Mouse (Mus musculus) heart, postnatal 0 days (tissue): ENCODE results near the gene 1810010D01Rik.

Experiments used
- CTCF ChIP-seq: IDR thresholded peaks from 2 replicates; pipeline ENCODE4 v1.5.1; 2016; ENCODE audit warnings: antibody characterized with exemption, control low read depth, low read depth
- EP300 ChIP-seq: IDR thresholded peaks from 2 replicates; pipeline ENCODE4 v1.6.1; 2016; ENCODE audit warnings: antibody characterized with exemption, low read depth

DNA sequence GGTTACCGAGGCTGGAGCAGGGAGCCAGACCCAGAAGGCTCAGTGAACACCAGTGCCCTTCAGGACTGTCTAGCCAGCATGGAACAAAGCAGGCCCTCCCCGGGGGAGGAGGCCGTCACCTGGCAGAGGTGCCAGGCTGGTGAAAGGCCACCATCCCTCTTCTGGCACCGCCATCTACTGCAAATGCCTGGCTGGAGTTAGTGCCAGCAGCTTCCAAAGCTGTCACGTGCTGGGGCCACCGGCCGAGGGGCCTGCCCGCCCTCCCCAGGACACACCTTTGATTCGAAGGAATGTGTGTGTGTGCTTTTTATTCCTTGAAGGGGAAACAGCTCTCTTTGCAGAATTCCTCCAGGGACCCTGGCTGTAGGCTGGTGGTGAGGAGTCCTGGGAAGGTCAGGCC, 23.7 kb upstream of the 1810010D01Rik start:
- TF ChIP-seq CTCF: no peak
- TF ChIP-seq EP300: no peak
